Mouse (Mus musculus): ENCODE measurements around the gene Aifm1.

DNA sequence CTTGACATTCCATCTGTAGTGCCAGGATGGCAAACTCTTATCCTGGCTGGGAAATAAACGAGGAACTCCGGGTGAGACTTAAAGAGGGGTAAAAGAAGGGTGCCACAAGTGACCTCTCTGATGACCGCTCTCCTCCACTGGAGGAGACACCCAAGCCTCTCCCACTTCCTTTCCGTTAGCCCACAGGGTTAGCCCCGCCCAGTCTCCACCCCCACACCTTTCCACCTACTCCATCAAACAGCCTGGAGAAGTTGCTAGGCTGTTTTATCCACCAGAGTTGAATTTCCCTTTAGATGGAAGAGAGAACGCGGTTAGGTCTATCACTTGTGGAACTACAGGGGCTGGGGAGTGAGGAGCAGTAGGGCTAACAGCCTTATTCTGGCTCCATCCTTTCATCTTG, 88.1 kb downstream of the Aifm1 start:
- TF ChIP-seq ZKSCAN1 (IDR thresholded peaks at IDR 0.05; ENCODE audit: borderline replicate concordance, low read depth, low read length) (no peak), CTCF (conservative IDR thresholded peaks at IDR 0.05 in 1 of 2, IDR thresholded peaks at IDR 0.05 in 1 of 2; ENCODE audit: low read depth in 2 of 2, low read length in 2 of 2) (no peak), USF2 (conservative IDR thresholded peaks at IDR 0.05; ENCODE audit: low read depth, low read length) (no peak), POLR2AphosphoS2 (IDR thresholded peaks at IDR 0.05; ENCODE audit: low read depth, low read length) (no peak)
